Mouse (Mus musculus) liver, embryonic 14.5 days (tissue): ENCODE results near the gene Gm45713.

Experiments
- CTCF ChIP-seq: IDR thresholded peaks from 2 replicates; pipeline ENCODE4 v1.5.1; 2016; ENCODE audit warnings: antibody characterized with exemption, low read depth, control low read depth
- EP300 ChIP-seq: IDR thresholded peaks from 2 replicates; pipeline ENCODE4 v1.6.1; 2016; ENCODE audit warnings: antibody characterized with exemption, low read depth

GRCm38 (mm10) chr7:45082401-45083299, 53.4 kb downstream of the Gm45713 start:
- TF ChIP-seq CTCF (peak; percentile 46; the same call in 1 of the 2 replicates), EP300 (no peak)
